Mouse (Mus musculus): Measurements from ENCODE around the gene Myo18a. TPM values are rescaled to one million over a fixed set of nuclear protein-coding genes. Genes with fewer than 3 reads are reported as not detected.

The Myo18a gene
- total RNA-seq, 2 experiments from 2014 or later: 345 to 399 TPM

DNA sequence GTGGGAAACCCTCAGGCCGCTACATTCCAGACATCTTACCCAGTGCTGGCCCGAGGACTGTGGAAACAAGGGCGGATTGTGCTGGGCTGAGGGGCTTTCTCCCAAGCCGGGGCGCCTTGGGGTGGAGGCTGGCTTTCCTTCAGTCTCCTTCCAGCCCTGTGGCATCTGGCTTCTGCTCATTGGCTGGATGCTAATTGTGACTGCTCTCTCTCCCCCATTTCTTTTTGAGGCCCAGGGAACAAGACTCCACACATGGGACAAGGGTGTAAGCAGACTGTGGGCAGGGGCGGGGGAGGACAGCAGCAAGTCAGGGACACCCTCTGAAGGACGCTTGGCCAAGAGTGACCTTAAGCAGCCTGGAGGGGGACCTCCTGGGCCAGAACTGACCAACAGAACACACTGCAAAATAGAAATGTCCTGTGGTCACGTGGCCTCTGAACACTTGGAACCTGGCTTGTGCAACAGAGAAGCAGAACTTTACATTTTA, 28.2 kb downstream of the Myo18a start:
- DNase-seq: no peak
- no peak overlapping the region for H3K4me3 ChIP-seq
- peak overlapping the region; percentile 89 for H3K27ac ChIP-seq
- TF ChIP-seq CTCF (IDR thresholded peaks at IDR 0.05): no peak
- intact Hi-C loops (cut with DNase I): loop anchor here (10.0 kb wide), 1 partner anchor 276 kb away; the partner anchor contains the start of genes Abhd15, Gm10392 and Trp53i13

DNA sequence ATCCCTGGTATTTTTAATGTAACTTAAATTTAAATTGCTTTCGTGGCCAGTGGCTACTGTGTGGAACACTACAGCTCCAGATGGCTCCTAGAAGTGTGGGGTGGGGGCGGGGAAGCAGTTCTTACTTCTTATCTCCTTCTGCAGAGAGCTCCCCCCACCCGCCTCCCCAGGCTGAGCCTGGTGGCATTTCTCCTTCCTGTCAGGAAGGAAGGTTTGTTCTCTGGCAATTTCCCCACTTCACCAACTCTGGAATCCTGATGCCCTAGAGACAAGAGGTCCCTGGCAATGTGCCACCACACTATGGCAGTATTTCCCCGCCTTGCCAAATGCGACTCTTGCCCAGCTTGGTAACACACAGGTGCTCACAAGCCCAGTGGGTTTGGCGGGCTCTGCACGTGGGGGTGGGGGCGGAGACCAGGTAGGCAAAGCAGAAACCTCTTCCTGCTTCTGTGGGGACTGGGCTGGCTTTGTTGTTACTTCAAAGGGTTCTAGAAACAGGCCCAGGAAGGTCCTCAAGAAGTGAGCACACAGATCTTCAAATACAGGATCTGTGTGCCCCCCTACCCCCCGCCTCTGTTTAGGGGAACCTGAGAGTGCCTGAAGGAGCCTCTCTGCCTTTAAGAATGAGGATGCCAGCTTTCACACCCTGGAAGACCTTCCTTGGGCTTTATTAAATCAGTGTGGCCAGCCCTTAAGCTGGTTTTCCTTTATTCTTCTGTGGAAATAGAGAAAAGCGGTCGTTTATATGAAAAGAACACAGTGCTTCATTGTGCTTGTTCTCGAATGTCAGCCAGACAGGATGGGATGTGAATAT, 28.9 kb downstream of the Myo18a start:
- Histone ChIP-seq H3K27ac (peak overlapping the region; percentile 89), H3K4me3 (no peak overlapping the region)
- peak; percentile 41 for DNase-seq
- intact Hi-C loops (cut with DNase I): loop anchor here (2.0 to 10.0 kb wide), 3 partner anchors 47 to 277 kb away; partner anchors contain the start of genes Abhd15, Gm10392 and Trp53i13
- TF ChIP-seq CTCF (IDR thresholded peaks at IDR 0.05): no peak

DNA sequence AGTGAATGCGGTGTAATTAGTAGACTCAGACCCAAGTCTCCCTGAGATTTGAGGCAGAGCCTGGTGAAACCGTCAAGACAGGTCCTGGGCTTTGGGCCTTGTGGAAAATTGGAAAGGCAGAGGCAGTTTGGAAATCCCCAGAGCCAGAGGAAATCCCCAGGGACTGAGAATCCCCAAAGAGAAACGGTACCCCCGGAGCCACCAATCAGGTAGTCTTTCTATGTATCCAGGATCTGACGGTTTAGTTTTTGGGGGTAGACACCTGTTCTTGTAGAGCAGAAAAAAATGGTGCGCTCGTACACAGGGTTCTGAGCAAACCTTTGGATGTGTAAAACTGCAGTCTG, 29.5 kb downstream of the Myo18a start:
- intact Hi-C loops (cut with DNase I): loop anchor here (2.0 to 10.0 kb wide), 3 partner anchors 48 to 278 kb away; partner anchors contain the start of genes Abhd15, Gm10392 and Trp53i13
- H3K4me3 ChIP-seq: peak overlapping the region; percentile 74; the same call in 1 of the 2 replicates
- DNase-seq: no peak
- peak overlapping the region; percentile 89; the same call in 1 of the 2 replicates for H3K27ac ChIP-seq
- TF ChIP-seq CTCF (IDR thresholded peaks at IDR 0.05): no peak

DNA sequence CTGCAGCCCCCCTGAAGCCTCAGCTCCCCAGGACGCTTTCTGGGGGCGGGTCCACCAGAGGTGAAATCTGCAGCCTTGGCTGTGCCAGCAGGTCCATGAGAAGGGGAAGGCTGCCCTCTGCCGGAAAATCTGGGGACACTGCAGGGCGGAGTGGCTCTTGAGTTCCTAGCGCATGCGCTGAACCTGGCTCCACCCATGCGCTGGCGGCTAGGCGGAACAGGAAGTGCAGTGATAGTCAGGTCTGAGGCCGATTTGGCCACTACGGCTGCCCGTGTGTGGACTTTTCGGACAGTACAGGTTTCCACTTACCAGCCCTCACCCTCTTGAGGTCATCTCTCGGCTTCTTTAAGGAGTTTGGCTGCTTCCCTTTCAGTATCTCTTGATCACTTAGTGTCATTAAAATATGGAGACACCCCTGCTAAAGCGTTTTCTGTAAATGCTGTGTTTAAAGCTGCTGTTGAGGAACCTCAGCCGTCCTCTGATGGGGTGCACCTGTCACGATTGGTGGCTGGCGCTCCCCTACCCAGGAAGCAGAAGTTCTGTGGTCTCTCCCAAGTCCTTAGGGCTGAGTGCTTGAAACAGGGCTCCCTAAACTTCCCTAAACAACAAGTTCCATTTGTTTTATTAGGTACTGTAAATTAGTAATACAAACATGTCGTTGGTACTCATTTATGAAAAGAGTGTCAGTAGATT, 30.3 kb downstream of the Myo18a start:
- intact Hi-C loops (cut with DNase I): loop anchor here (1.0 to 10.0 kb wide), 4 partner anchors 30 to 279 kb away; partner anchors contain the start of genes Abhd15, Gm10392, Myo18a and Trp53i13
- TF ChIP-seq CTCF (IDR thresholded peaks at IDR 0.05): no peak; the same call in 1 of the 2 replicates

DNA sequence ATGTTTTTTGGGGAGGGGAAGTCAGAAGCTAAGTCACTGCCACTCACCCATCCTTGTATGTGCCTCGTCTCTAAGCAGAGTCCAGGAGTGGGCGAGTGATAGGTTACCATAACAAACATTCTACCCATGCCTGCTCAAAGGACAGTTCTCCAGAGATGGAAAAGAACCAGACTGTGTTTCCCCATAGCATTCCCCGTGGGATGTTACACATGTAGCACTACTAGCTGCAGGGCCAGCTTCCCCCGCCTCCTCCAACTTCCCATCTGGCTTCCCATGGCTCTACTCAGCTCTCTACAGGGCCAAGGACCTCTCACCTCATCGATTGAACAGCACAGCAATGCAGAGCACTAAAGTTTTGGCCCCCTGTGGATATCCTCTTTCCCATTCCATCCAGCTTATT, 32.2 kb downstream of the Myo18a start:
- Histone ChIP-seq H3K27ac (peak overlapping the region; percentile 12; the same call in 1 of the 2 replicates), H3K4me3 (no peak overlapping the region)
- intact Hi-C loops (cut with DNase I): loop anchor here (1.0 to 10.0 kb wide), 2 partner anchors 22 to 280 kb away; partner anchors contain the start of genes Abhd15, Gm10392 and Trp53i13
- TF ChIP-seq CTCF (IDR thresholded peaks at IDR 0.05): no peak
- DNase-seq: no peak

More for the DNA sequence above, 30.3 kb downstream of the Myo18a start:
- Histone ChIP-seq H3K4me3 (peak overlapping the region; percentile 74), H3K27ac (peak overlapping the region; percentile 89)
- peak; percentile 97 for DNase-seq

DNA sequence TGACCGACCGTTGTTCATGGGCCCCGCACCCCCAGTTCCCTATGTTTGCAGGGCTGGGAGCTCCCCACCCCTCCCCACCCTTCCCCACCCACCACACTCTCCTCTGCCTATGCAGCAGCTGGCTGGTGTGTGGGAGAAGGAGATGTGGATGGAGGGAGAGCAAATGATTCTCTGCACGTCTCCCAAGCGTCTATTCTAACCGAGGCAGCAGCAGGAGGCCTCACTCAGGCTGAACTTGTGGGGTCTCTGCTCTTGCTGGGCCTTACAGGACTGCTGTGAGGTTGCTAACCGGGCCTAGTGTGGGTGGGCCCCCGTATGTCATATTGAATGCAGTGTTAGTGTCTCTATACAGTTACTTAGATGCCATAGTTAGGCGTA, 37.4 kb downstream of the Myo18a start:
- no peak for TF ChIP-seq CTCF (IDR thresholded peaks at IDR 0.05)
- Histone ChIP-seq H3K4me3 (peak overlapping the region; percentile 73), H3K27ac (peak overlapping the region; percentile 98)
- peak; percentile 33 for DNase-seq
- intact Hi-C loops (cut with DNase I): loop anchor here (5.0 kb wide), 1 partner anchor 113 kb away; the partner anchor contains the start of gene Nufip2

DNA sequence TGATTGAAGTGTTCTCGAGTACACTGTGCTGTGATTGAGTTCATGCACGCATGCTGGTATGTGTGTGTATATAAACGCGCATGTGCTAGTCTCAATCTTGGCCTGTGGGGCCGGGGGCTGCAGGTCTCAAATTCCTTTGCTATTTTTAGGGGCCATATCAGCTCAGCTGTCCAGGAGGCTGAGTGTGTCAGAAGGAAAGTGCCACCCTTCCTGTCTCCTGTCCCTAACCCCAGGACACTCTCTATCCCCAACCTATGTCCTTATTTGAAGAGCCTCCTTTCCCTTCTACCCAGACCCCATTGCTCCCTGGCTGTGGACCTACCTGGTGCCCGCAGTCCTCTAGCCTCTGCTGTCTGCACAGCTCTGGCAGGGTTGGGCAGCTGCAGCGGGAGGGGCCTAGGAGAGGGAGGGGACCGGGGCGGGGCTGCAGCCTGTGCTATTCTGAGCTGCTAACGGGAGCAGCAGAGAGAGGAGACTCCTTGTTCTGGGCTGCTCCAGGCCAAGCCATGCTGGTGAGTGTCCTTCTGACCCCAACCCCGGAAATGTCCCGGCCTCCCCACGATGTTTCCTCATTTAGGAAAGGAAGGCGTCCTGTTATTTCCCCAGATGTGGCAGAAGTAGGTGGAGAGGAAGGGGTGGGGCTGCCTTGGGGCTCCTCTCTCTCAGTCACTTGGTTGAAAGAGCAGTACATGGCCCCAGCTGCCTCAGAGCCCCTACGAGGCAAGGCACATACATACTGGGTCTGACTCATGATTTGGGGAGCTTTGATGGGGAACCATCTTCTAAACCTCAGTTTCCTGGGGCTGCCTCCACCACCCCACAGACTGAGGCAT, 38.0 kb downstream of the Myo18a start:
- DNase-seq: peak; percentile 93
- Histone ChIP-seq H3K27ac (peak overlapping the region; percentile 98), H3K4me3 (peak overlapping the region; percentile 73)
- intact Hi-C loops (cut with DNase I): loop anchor here (5.0 kb wide), 1 partner anchor 114 kb away; the partner anchor contains the start of gene Nufip2
- TF ChIP-seq CTCF (IDR thresholded peaks at IDR 0.05): no peak

DNA sequence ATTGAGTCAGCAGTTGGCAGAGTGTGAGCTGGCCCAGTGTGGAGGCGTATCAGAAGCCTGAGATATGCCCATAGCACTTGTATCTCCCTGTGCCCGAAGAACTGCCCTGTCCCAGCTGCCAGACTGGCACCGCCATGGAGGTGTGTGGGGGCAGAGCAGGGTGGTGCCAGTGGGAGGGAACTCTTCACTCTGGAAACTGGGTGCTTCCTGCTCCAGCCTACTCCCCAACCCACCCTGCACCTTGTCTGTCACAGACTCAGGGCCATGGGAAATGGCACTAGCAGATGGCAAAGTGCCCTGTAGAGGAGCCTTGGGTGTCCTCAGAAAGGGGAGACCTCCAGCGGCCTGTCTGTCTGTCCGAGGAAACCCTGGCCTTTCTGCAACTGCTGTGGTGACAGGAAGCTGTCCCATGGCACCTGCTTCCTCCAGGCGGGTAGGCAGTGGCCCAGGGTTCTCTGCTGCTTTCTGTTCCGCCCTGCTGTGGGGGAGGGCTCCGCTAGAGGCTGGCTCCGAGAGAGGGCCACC, 39.4 kb downstream of the Myo18a start:
- Histone ChIP-seq H3K4me3 (peak overlapping the region; percentile 73), H3K27ac (peak overlapping the region; percentile 98)
- intact Hi-C loops (cut with DNase I): loop anchor here (5.0 kb wide), 1 partner anchor 115 kb away; the partner anchor contains the start of gene Nufip2
- no peak for TF ChIP-seq CTCF (IDR thresholded peaks at IDR 0.05)
- DNase-seq: peak; percentile 85

DNA sequence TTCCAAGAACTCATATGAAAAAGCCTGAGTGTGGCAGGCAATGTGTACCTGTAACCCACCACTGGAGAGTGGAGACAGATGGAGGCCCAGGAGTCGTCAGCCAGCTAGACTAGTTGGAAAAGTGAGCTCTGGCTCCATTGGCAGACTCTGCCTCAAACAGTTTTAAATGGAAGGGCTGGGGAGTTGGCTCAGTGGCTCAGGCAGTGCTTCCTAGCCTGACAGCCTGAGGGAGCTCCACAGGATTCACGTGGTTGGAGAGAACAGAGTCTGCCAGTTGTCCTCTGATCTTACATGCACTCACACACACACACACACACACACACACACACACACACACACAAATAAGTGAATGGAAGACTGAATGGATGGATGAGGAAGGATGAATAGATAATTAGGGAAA, 43.2 kb downstream of the Myo18a start:
- peak; percentile 72 for DNase-seq
- peak; percentile 53 for TF ChIP-seq CTCF (IDR thresholded peaks at IDR 0.05)
- H3K27ac ChIP-seq: peak overlapping the region; percentile 92
- no peak overlapping the region for H3K4me3 ChIP-seq
- intact Hi-C loops (cut with DNase I): no loop called here

DNA sequence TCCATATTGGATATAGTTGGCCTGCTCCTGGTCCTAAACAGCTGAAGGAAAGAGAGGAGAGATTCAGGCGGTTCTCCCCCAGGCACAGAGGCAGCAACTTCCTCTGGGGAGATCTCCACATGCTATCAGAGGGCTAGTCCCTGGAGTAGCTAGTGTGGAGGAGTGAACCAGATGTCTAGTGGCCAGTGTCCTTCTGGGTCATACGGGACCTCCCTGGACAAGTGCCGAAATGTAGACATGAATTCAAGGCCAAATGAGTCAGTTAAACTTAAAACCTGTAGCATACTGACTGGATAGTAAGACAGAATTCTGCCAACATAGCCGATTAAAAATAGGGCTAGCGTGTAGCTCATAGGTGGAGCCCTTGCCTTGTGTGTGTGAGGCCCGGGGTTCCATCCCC, 43.8 kb downstream of the Myo18a start:
- H3K4me3 ChIP-seq: peak overlapping the region; percentile 58
- peak; percentile 23 for DNase-seq
- peak overlapping the region; percentile 92 for H3K27ac ChIP-seq
- intact Hi-C loops (cut with DNase I): no loop called here
- no peak for TF ChIP-seq CTCF (IDR thresholded peaks at IDR 0.05)

DNA sequence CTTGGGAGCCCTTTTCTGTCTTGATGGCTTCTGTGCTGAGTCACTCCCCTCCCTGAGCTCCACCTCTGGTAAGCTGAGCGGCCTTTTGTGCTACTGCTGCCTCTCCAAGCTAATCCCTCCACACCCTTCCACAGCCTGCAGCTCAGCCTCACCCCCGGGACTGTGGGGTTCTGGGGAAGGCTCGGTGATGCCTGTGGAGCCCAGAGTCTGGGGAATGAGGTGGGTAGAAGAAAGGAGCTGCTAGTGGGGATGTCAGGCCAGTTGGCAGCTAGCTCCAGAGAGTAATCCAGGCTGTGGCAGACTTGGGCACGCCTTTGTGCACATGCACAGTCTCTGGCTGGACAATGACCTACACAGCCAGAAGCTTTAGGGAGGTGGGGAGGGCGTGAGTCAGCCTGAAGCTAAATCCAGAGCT, 45.0 kb downstream of the Myo18a start:
- no peak for TF ChIP-seq CTCF (IDR thresholded peaks at IDR 0.05)
- DNase-seq: peak; percentile 71
- Histone ChIP-seq H3K4me3 (peak overlapping the region; percentile 58), H3K27ac (peak overlapping the region; percentile 92)
- intact Hi-C loops (cut with DNase I): no loop called here

Measured in gastrocnemius, adult 2 months (tissue).